Mouse (Mus musculus): ENCODE measurements around the gene Dmac2. TPM values are rescaled to one million over a fixed set of nuclear protein-coding genes. Genes with fewer than 3 reads are reported as not detected.

Dmac2 gene
- polyA plus RNA-seq, 1 experiment, result 16.7 TPM

- Histone ChIP-seq H3K4me3 (ENCODE audit: insufficient read depth, low read length) (no peak overlapping the region), H3K4me1 (ENCODE audit: control insufficient read depth, insufficient read depth, low read length) (no peaks in the 10 kb centered on the region), H3K27ac (ENCODE audit: insufficient read depth, low read length) (no peak overlapping the region)
- TF ChIP-seq POLR2A (IDR thresholded peaks at IDR 0.05; ENCODE audit: low read depth, low read length) (no peak), CTCF (IDR thresholded peaks at IDR 0.05; ENCODE audit: borderline replicate concordance, insufficient read depth, low read length) (no peak)
Observed at GRCm38 (mm10) chr7:25614831-25615705, 4.1 kb upstream of the Dmac2 start.

DNA sequence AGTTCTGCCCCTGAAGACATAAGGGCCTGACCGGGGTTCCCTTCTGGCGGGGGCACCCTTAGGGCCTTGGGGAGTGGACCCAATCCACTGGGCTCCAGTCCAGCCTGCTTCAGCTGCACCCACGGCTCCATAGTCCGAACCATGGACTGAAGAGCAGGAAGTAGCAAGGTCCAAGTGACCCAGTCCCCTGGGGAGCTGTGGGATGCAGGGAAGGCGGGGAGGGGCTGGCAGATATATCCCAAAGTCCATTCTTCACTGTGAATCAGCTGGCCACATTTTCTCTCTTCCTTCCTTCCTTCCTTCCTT, 3.6 kb upstream of the Dmac2 start, which contains the start of gene Erich4:
Erich4 (minus strand) TSS at position 187 of the 306 bp plus-strand sequence.
- Histone ChIP-seq H3K4me3 (ENCODE audit: insufficient read depth, low read length) (no peak within 1 kb of the TSS), H3K4me1 (ENCODE audit: control insufficient read depth, insufficient read depth, low read length) (no peaks in the 10 kb centered on the region)
- TF ChIP-seq CTCF (IDR thresholded peaks at IDR 0.05; ENCODE audit: borderline replicate concordance, insufficient read depth, low read length), result no peak
- no peak for TF ChIP-seq POLR2A (IDR thresholded peaks at IDR 0.05; ENCODE audit: low read depth, low read length)

GRCm38 (mm10) chr7:25617376-25618160, 1.6 kb upstream of the Dmac2 start:
- no peaks in the 10 kb centered on the region for H3K4me1 ChIP-seq (ENCODE audit: control insufficient read depth, insufficient read depth, low read length)
- H3K4me3 ChIP-seq (ENCODE audit: insufficient read depth, low read length), result no peak overlapping the region
- no peak overlapping the region for H3K27ac ChIP-seq (ENCODE audit: insufficient read depth, low read length)
- TF ChIP-seq CTCF (IDR thresholded peaks at IDR 0.05; ENCODE audit: borderline replicate concordance, insufficient read depth, low read length) (no peak), POLR2A (IDR thresholded peaks at IDR 0.05; ENCODE audit: low read depth, low read length) (no peak)

More for the DNA sequence above, 3.6 kb upstream of the Dmac2 start, which contains the start of gene Erich4:
- no peak within 1 kb of the TSS for H3K27ac ChIP-seq (ENCODE audit: insufficient read depth, low read length)

DNA sequence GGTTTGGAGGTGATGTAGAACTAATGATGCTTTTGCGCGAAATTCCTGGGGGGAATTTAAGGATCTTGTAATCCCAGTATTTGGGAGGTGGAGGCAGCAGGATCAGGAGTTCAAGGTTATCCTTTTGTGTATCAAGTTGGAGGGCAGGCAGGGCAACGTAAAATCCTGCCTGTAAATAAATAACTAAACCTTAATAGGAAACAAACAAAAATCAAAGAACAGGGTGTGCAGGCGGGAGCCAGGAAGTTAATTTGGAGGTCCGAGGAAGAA, 443 bp downstream of the Dmac2 start:
- Histone ChIP-seq H3K4me3 (ENCODE audit: insufficient read depth, low read length) (peak overlapping the region; percentile 99), H3K27ac (ENCODE audit: insufficient read depth, low read length) (no peak overlapping the region), H3K4me1 (ENCODE audit: control insufficient read depth, insufficient read depth, low read length) (no peaks in the 10 kb centered on the region)
- TF ChIP-seq POLR2A (IDR thresholded peaks at IDR 0.05; ENCODE audit: low read depth, low read length) (no peak), CTCF (IDR thresholded peaks at IDR 0.05; ENCODE audit: borderline replicate concordance, insufficient read depth, low read length) (no peak)

DNA sequence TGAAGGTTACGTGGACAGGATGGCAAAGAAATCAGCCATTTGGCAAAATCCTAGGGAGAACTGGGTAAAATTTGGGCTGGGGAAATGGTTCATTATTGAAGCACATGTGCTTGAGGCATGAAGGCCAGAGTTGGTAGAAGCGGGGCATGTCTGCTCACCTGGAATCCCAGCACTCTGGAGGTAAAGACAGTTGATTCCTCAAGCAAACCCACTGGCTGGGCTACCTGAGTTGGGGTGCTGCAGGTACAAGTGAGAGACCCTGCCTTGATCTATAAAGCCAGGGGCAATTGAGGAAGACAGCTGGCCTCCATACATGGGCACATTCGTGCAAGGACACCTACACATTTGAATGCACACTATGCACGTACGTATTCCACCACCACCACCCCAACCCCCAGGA, 887 bp downstream of the Dmac2 start:
- no peaks in the 10 kb centered on the region for H3K4me1 ChIP-seq (ENCODE audit: control insufficient read depth, insufficient read depth, low read length)
- peak overlapping the region; percentile 99; the same call in 1 of the 2 replicates for H3K4me3 ChIP-seq (ENCODE audit: insufficient read depth, low read length)
- H3K27ac ChIP-seq (ENCODE audit: insufficient read depth, low read length), result no peak overlapping the region
- no peak for TF ChIP-seq POLR2A (IDR thresholded peaks at IDR 0.05; ENCODE audit: low read depth, low read length)
- no peak for TF ChIP-seq CTCF (IDR thresholded peaks at IDR 0.05; ENCODE audit: borderline replicate concordance, insufficient read depth, low read length)

DNA sequence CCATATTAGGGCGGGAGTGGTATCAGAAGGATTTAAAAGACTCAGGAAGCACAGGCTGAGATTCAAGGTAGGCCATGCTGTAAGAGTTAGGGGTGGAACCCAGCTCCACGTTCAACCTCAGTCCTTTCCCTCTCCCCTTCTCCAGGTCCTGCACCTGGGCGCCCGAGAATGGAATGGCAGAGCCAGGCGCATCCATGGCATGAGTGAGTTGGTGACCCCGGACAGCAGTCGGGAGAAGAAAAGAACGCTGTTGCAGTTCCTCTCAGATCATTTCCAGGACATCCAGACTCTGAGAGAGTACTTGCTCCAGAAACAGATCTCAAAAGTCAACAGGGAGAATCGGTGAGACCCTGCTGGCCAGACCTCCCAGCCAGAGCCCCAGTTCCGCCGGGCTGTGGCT, 1.5 kb downstream of the Dmac2 start:
- H3K4me3 ChIP-seq (ENCODE audit: insufficient read depth, low read length), result no peak overlapping the region
- no peak for TF ChIP-seq POLR2A (IDR thresholded peaks at IDR 0.05; ENCODE audit: low read depth, low read length)
- no peak for TF ChIP-seq CTCF (IDR thresholded peaks at IDR 0.05; ENCODE audit: borderline replicate concordance, insufficient read depth, low read length)
- H3K4me1 ChIP-seq (ENCODE audit: control insufficient read depth, insufficient read depth, low read length), result no peaks in the 10 kb centered on the region
- no peak overlapping the region for H3K27ac ChIP-seq (ENCODE audit: insufficient read depth, low read length)

DNA sequence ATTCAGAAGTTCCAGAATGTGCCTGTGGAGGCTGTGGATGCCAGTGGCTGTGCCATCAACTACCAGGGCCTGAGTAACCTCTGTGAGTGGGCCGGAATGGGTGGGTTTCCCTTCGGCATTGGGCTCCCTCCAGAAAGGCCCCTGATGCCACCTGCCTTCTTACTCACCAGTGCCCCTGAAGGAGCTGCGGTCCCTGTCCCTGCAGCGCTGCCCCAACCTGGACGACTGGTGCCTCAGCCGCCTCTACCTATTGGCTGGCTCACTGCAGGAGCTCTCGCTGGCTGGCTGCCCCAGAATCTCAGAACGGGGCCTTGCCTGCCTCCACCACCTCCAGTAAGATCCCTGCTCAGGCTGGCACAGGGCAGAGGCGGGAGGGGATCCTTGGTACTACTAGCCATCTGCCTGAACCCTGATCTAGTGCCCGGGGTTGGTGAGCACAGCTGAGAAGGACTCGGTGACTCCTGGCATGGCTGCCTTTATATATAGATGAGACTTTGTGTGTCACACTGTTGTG, 4.7 kb downstream of the Dmac2 start:
- TF ChIP-seq POLR2A (IDR thresholded peaks at IDR 0.05; ENCODE audit: low read depth, low read length), result no peak
- no peak for TF ChIP-seq CTCF (IDR thresholded peaks at IDR 0.05; ENCODE audit: borderline replicate concordance, insufficient read depth, low read length)

GRCm38 (mm10) chr7:25624851-25625250, 5.6 kb downstream of the Dmac2 start:
- H3K27ac ChIP-seq (ENCODE audit: insufficient read depth, low read length), result no peak overlapping the region
- peaks cover 3% of the 10 kb centered on the region; the same call in 1 of the 2 replicates for H3K4me1 ChIP-seq (ENCODE audit: control insufficient read depth, insufficient read depth, low read length)
- no peak for TF ChIP-seq CTCF (IDR thresholded peaks at IDR 0.05; ENCODE audit: borderline replicate concordance, insufficient read depth, low read length)
- H3K4me3 ChIP-seq (ENCODE audit: insufficient read depth, low read length), result no peak overlapping the region

More for the DNA sequence above, 4.7 kb downstream of the Dmac2 start:
- H3K4me3 ChIP-seq (ENCODE audit: insufficient read depth, low read length), result no peak overlapping the region
- no peak overlapping the region for H3K27ac ChIP-seq (ENCODE audit: insufficient read depth, low read length)
- peaks cover 3% of the 10 kb centered on the region; the same call in 1 of the 2 replicates for H3K4me1 ChIP-seq (ENCODE audit: control insufficient read depth, insufficient read depth, low read length)

DNA sequence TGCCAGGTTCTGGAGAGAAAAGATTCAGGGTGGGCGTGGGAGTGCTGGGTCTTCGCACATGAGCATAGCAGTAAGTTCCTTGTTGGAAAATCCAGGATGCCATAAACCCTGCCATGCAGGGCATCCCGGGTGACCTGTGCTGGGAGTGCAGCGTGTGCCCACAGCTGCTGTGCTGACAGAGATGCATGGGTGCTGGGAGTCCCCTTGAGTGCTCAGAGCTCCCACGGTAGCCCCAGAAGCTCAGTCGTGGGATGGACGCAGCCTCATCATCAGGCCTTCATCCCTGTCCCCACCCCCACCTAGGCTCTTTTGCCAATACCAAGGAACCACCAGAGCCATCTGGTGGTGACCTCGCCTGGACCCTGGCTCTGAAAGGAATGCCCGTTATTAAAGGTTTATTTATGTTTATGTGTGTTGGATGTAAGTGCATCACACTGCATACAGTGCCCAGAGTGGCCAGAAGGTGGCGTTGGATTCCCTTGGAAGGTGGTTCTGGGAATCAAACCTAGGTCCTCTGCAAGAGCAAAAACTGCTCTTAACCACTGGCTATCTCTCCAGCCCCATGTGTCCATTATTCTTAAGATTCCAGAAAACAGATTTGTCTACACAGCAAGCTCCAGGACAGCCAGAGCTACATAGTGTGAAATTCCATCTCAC, 6.5 kb downstream of the Dmac2 start:
- H3K27ac ChIP-seq (ENCODE audit: insufficient read depth, low read length), result no peak overlapping the region
- peaks cover 3% of the 10 kb centered on the region; the same call in 1 of the 2 replicates for H3K4me1 ChIP-seq (ENCODE audit: control insufficient read depth, insufficient read depth, low read length)
- no peak for TF ChIP-seq CTCF (IDR thresholded peaks at IDR 0.05; ENCODE audit: borderline replicate concordance, insufficient read depth, low read length)
- no peak for TF ChIP-seq POLR2A (IDR thresholded peaks at IDR 0.05; ENCODE audit: low read depth, low read length)
- H3K4me3 ChIP-seq (ENCODE audit: insufficient read depth, low read length), result no peak overlapping the region
